Comparison of ENCODE assay signal across 9 mouse cellular contexts in the genomic region with DNA sequence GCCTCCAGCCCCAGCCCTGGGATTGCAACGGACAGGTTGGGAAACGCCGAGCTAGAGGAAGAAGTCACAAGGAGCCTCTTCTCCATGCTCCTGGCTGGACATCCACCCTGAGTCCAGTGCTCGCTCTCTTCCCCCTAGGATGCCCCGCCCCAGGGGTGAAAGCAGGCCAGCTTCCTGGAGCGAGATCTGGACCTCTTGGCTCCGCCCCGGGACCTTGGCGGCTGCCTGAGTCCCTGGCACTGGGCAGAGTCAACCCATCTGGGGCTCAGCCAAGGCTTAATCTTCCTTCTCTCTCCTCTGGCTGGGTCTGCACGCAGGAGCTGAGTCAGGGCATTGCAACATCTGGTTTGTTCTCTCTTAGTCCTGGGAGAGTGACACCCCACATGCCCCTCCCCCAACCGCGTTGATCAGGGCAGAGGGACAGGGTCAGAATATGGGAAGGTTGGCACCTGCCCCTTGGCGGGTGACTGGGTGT. TPM values are rescaled to one million over a fixed set of nuclear protein-coding genes. Genes with fewer than 3 reads are reported as not detected.
DNase-seq lines count a peak whose midpoint lies in the region; ATAC-seq and TF ChIP-seq lines count a peak whose summit lies in the region.
"Had no signal": no experiment of that assay in that cellular context is flagged by ENCODE, and none has a peak within 500 bp of the region (broad histone marks: within the 10 kb centered on the region; RNA-seq: fewer than 3 reads in every experiment).

No protein-coding gene starts in this region.

- no peak overlapping the region for H3K27ac ChIP-seq in MEL (ENCODE audit: control insufficient read depth, low read depth, low read length)
- H3K27ac ChIP-seq in intestine, embryonic 15.5 days, result peak overlapping the region; percentile 66
- H3K27ac ChIP-seq in stomach, embryonic 15.5 days, result peak overlapping the region; percentile 53
- no peak overlapping the region for H3K27ac ChIP-seq in forebrain, embryonic 11.5 days (ENCODE audit: low read depth, low read length)

- WGBS in intestine, embryonic 15.5 days, result 20% methylated on average over 13 of the region's 13 CpGs
- 19% methylated on average over 13 of the region's 13 CpGs for WGBS in stomach, embryonic 15.5 days
- WGBS in forebrain, embryonic 11.5 days, result 37% methylated on average over 13 of the region's 13 CpGs

- TF ChIP-seq RAD21 in MEL (IDR thresholded peaks at IDR 0.05; ENCODE audit: low read depth, low read length), result no peak

- H3K9ac ChIP-seq in MEL (ENCODE audit: control insufficient read depth, low read depth, low read length, poor library complexity, severe bottlenecking), result peak overlapping the region; percentile 41
- H3K9ac ChIP-seq in intestine, embryonic 15.5 days, result no peak overlapping the region
- no peak overlapping the region for H3K9ac ChIP-seq in stomach, embryonic 15.5 days
- no peak overlapping the region for H3K9ac ChIP-seq in forebrain, embryonic 11.5 days (ENCODE audit: low read length)

- H3K9me3 ChIP-seq in MEL (replicated peaks; ENCODE audit: insufficient read depth, low read length), result no peaks in the 10 kb centered on the region
- H3K9me3 ChIP-seq in intestine, embryonic 15.5 days, result no peaks in the 10 kb centered on the region
- H3K9me3 ChIP-seq in stomach, embryonic 15.5 days, result no peaks in the 10 kb centered on the region
- no peaks in the 10 kb centered on the region for H3K9me3 ChIP-seq in forebrain, embryonic 11.5 days (ENCODE audit: control insufficient read depth, low read length)

- no peak for TF ChIP-seq CTCF in MEL (IDR thresholded peaks at IDR 0.05 in 2 of 3, conservative IDR thresholded peaks at IDR 0.05 in 1 of 3; ENCODE audit: control insufficient read depth in 1 of 3, insufficient read depth in 1 of 3, low read depth in 2 of 3, low read length in 3 of 3, poor library complexity in 1 of 3, severe bottlenecking in 1 of 3)

- no peaks in the 10 kb centered on the region for H3K27me3 ChIP-seq in MEL (ENCODE audit: control insufficient read depth in 1 of 2, insufficient read depth in 2 of 2, low read length in 2 of 2)
- no peaks in the 10 kb centered on the region for H3K27me3 ChIP-seq in intestine, embryonic 15.5 days (replicated peaks)
- no peaks in the 10 kb centered on the region for H3K27me3 ChIP-seq in stomach, embryonic 15.5 days (replicated peaks)
- no peaks in the 10 kb centered on the region for H3K27me3 ChIP-seq in forebrain, embryonic 11.5 days (ENCODE audit: control insufficient read depth, insufficient read depth, low read length)

- peak overlapping the region; percentile 38 for H3K4me2 ChIP-seq in intestine, embryonic 15.5 days (replicated peaks)
- peak overlapping the region; percentile 15 for H3K4me2 ChIP-seq in stomach, embryonic 15.5 days
- H3K4me2 ChIP-seq in forebrain, embryonic 11.5 days (ENCODE audit: low read depth, low read length, severe bottlenecking), result no peak overlapping the region

- TF ChIP-seq EP300 in MEL (IDR thresholded peaks at IDR 0.05; ENCODE audit: low read depth in 1 of 2, low read length in 2 of 2), result no peak

- peak; percentile 89 for ATAC-seq in intestine, embryonic 15.5 days
- peak; percentile 86 for ATAC-seq in stomach, embryonic 15.5 days (ENCODE audit: insufficient read depth, low FRiP score, low read depth)
- no peak for ATAC-seq in forebrain, embryonic 11.5 days (replicated peaks; ENCODE audit: low FRiP score)

- no peaks in the 10 kb centered on the region for H3K79me2 ChIP-seq in MEL (ENCODE audit: control insufficient read depth, insufficient read depth, low read length, poor library complexity)

- TF ChIP-seq POLR2A in MEL (IDR thresholded peaks at IDR 0.05; ENCODE audit: control insufficient read depth in 1 of 2, insufficient read depth in 1 of 2, low read depth in 1 of 2, low read length in 2 of 2, poor library complexity in 1 of 2), result no peak; a peak in 1 of 4 replicates

- peak; percentile 60 to 72 for DNase-seq in cerebellum, postnatal 10 days
- DNase-seq in cerebellum, adult 9-11 months, result no peak
- DNase-seq in MEL (ENCODE audit: low read depth, low spot score), result peak; percentile 68
- DNase-seq in gastrocnemius, postnatal 10 days, result peak; percentile 88
- DNase-seq in lung, adult 18-20 months, result peak; percentile 96 to 97
- no peak for DNase-seq in forebrain, embryonic 11.5 days (ENCODE audit: low spot score)

- H3K36me3 ChIP-seq in MEL (ENCODE audit: control insufficient read depth in 1 of 2, insufficient read depth in 2 of 2, low read length in 2 of 2), result peaks cover 0 to 4% of the 10 kb centered on the region in 2 experiments; a peak in 1 of 4 replicates
- H3K36me3 ChIP-seq in intestine, embryonic 15.5 days, result no peaks in the 10 kb centered on the region
- no peaks in the 10 kb centered on the region for H3K36me3 ChIP-seq in stomach, embryonic 15.5 days
- H3K36me3 ChIP-seq in forebrain, embryonic 11.5 days (ENCODE audit: control insufficient read depth, insufficient read depth, low read length), result no peaks in the 10 kb centered on the region

- H3K4me3 ChIP-seq in MEL (ENCODE audit: control insufficient read depth in 1 of 2, insufficient read depth in 1 of 2, low read depth in 2 of 2, low read length in 2 of 2), result peak overlapping the region; percentile 9 to 13; a peak in 2 of 4 replicates
- H3K4me3 ChIP-seq in intestine, embryonic 15.5 days (replicated peaks), result no peak overlapping the region
- no peak overlapping the region for H3K4me3 ChIP-seq in stomach, embryonic 15.5 days (replicated peaks)
- H3K4me3 ChIP-seq in forebrain, embryonic 11.5 days (ENCODE audit: low read depth, low read length), result no peak overlapping the region

- peaks cover 0 to 10% of the 10 kb centered on the region in 2 experiments; a peak in 3 of 4 replicates for H3K4me1 ChIP-seq in MEL (ENCODE audit: control insufficient read depth in 1 of 2, insufficient read depth in 2 of 2, low read length in 2 of 2)
- H3K4me1 ChIP-seq in intestine, embryonic 15.5 days (replicated peaks), result peaks cover 28% of the 10 kb centered on the region
- peaks cover 26% of the 10 kb centered on the region for H3K4me1 ChIP-seq in stomach, embryonic 15.5 days
- 0 out of 2 replicates have a peak, but pooled peaks cover 2% of the 10 kb centered on the region for H3K4me1 ChIP-seq in forebrain, embryonic 11.5 days (replicated peaks; ENCODE audit: control insufficient read depth, insufficient read depth, low read length)

TF ChIP-seq in MEL, 35 proteins besides CTCF, POLR2A, EP300 and RAD21:
- TF ChIP-seq ETS1 (IDR thresholded peaks at IDR 0.05; ENCODE audit: low read depth, low read length) (peak; percentile 68; the same call in 1 of the 2 replicates), MXI1 (IDR thresholded peaks at IDR 0.05; ENCODE audit: low read depth, low read length) (no peak), ZC3H11A (IDR thresholded peaks at IDR 0.05; ENCODE audit: low read depth, low read length) (no peak), MAZ (IDR thresholded peaks at IDR 0.05; ENCODE audit: low read depth, low read length) (no peak)

RNA-seq across cellular contexts. Expression of a gene that starts 8.1 kb away (rescaled TPM):
- total RNA-seq in MEL (2012; rRNA removed), result 1.7 and 2.7 TPM in 2 replicates
- polyA plus RNA-seq in MEL (2012; ENCODE audit: insufficient read depth in 1 of 2, insufficient read length in 2 of 2, low read depth in 1 of 2, low replicate concordance in 2 of 2, missing spikeins in 1 of 2), result 1 to 10 TPM in 1 of 2 experiments, not detected in 1; 6.7 TPM
- total RNA-seq in gastrocnemius, postnatal 10 days (2021), result 1 to 10 TPM; 1.8 to 7.0 TPM
- polyA plus RNA-seq in intestine, embryonic 15.5 days (2015; fragmentation: Nextera tagmentation; extraction: Ambion mirVana), result 13.3 and 13.9 TPM in 2 replicates
- 8.9 and 10.4 TPM in 2 replicates for polyA plus RNA-seq in stomach, embryonic 15.5 days (2015; fragmentation: Nextera tagmentation; extraction: Ambion mirVana)
- 0.51 and 1.1 TPM in 2 replicates for polyA plus RNA-seq in forebrain, embryonic 11.5 days (2014; fragmentation: Nextera tagmentation; extraction: Ambion mirVana)

RNA-seq across cellular contexts. Expression of a gene that starts 21.1 kb away (rescaled TPM):
- total RNA-seq in MEL (2012; rRNA removed), result not detected in 2 replicates
- not detected for polyA plus RNA-seq in MEL (2012; ENCODE audit: insufficient read depth in 1 of 2, insufficient read length in 2 of 2, low read depth in 1 of 2, low replicate concordance in 2 of 2, missing spikeins in 1 of 2)
- not detected for total RNA-seq in gastrocnemius, postnatal 10 days (2021)
- polyA plus RNA-seq in intestine, embryonic 15.5 days (2015; fragmentation: Nextera tagmentation; extraction: Ambion mirVana), result 0.14 and 0.16 TPM in 2 replicates
- polyA plus RNA-seq in stomach, embryonic 15.5 days (2015; fragmentation: Nextera tagmentation; extraction: Ambion mirVana), result 0.39 TPM in 1 of 2 replicates, not detected in the other
- not detected in 2 replicates for polyA plus RNA-seq in forebrain, embryonic 11.5 days (2014; fragmentation: Nextera tagmentation; extraction: Ambion mirVana)

RNA-seq across cellular contexts. Expression of a gene that starts 30.4 kb away (rescaled TPM):
- 0.12 TPM in 1 of 2 replicates, not detected in the other for total RNA-seq in MEL (2012; rRNA removed)
- polyA plus RNA-seq in MEL (2012; ENCODE audit: insufficient read depth in 1 of 2, insufficient read length in 2 of 2, low read depth in 1 of 2, low replicate concordance in 2 of 2, missing spikeins in 1 of 2), result under 1 TPM in 1 of 2 experiments, not detected in 1; 0.18 TPM
- total RNA-seq in gastrocnemius, postnatal 10 days (2021), result not detected
- polyA plus RNA-seq in intestine, embryonic 15.5 days (2015; fragmentation: Nextera tagmentation; extraction: Ambion mirVana), result not detected in 2 replicates
- polyA plus RNA-seq in stomach, embryonic 15.5 days (2015; fragmentation: Nextera tagmentation; extraction: Ambion mirVana), result 0.09 TPM in 1 of 2 replicates, not detected in the other
- 0.32 TPM in 1 of 2 replicates, not detected in the other for polyA plus RNA-seq in forebrain, embryonic 11.5 days (2014; fragmentation: Nextera tagmentation; extraction: Ambion mirVana)
- polyA plus RNA-seq: frontal cortex, adult 2 months had no signal

RNA-seq across cellular contexts. Expression of a gene that starts 34.1 kb away (rescaled TPM):
- not detected in 2 replicates for total RNA-seq in MEL (2012; rRNA removed)
- not detected for polyA plus RNA-seq in MEL (2012; ENCODE audit: insufficient read depth in 1 of 2, insufficient read length in 2 of 2, low read depth in 1 of 2, low replicate concordance in 2 of 2, missing spikeins in 1 of 2)
- under 1 TPM; 0.38 to 0.59 TPM for total RNA-seq in gastrocnemius, postnatal 10 days (2021)
- 24.5 and 26.4 TPM in 2 replicates for polyA plus RNA-seq in intestine, embryonic 15.5 days (2015; fragmentation: Nextera tagmentation; extraction: Ambion mirVana)
- 24.3 and 24.6 TPM in 2 replicates for polyA plus RNA-seq in stomach, embryonic 15.5 days (2015; fragmentation: Nextera tagmentation; extraction: Ambion mirVana)
- 0.28 and 0.84 TPM in 2 replicates for polyA plus RNA-seq in forebrain, embryonic 11.5 days (2014; fragmentation: Nextera tagmentation; extraction: Ambion mirVana)
- polyA plus RNA-seq: frontal cortex, adult 2 months had no signal

RNA-seq across cellular contexts. Expression of a gene that starts 57.0 kb away (rescaled TPM):
- 0.04 TPM in 1 of 2 replicates, not detected in the other for total RNA-seq in MEL (2012; rRNA removed)
- polyA plus RNA-seq in MEL (2012; ENCODE audit: insufficient read depth in 1 of 2, insufficient read length in 2 of 2, low read depth in 1 of 2, low replicate concordance in 2 of 2, missing spikeins in 1 of 2), result under 1 TPM in 1 of 2 experiments, not detected in 1; 0.03 TPM
- total RNA-seq in gastrocnemius, postnatal 10 days (2021), result not detected
- polyA plus RNA-seq in intestine, embryonic 15.5 days (2015; fragmentation: Nextera tagmentation; extraction: Ambion mirVana), result not detected in 2 replicates
- 0.64 and 1.1 TPM in 2 replicates for polyA plus RNA-seq in stomach, embryonic 15.5 days (2015; fragmentation: Nextera tagmentation; extraction: Ambion mirVana)
- not detected in 2 replicates for polyA plus RNA-seq in forebrain, embryonic 11.5 days (2014; fragmentation: Nextera tagmentation; extraction: Ambion mirVana)
- polyA plus RNA-seq: frontal cortex, adult 2 months had no signal

Comparison
In these comparisons a context has a peak if more than half of its experiments do, and no peak if none do; other contexts are left out.
1. DNase-seq: peak in cerebellum, postnatal 10 days (2 of 2), MEL (single experiment), gastrocnemius, postnatal 10 days (single experiment) and lung, adult 18-20 months (2 of 2); none in cerebellum, adult 9-11 months (single experiment) and forebrain, embryonic 11.5 days (single experiment).
2. H3K27ac ChIP-seq: peak in intestine, embryonic 15.5 days (single experiment) and stomach, embryonic 15.5 days (single experiment); none in MEL (single experiment) and forebrain, embryonic 11.5 days (single experiment).
3. H3K4me3 ChIP-seq: peak in MEL (2 of 2); none in intestine, embryonic 15.5 days (single experiment), stomach, embryonic 15.5 days (single experiment) and forebrain, embryonic 11.5 days (single experiment).